Mouse (Mus musculus): ENCODE results near the gene Fem1a. TPM values are rescaled to one million over a fixed set of nuclear protein-coding genes. Genes with fewer than 3 reads are reported as not detected.
A peak's percentile ranks its signal among the peaks of the same experiment; 100 is the strongest.
"Not testable (repeated sequence)": the region's sequence is repeated elsewhere in the genome, so short reads cannot be mapped to it uniquely, and the experiment has no call there.

Gene Fem1a
- polyA plus RNA-seq, 1 experiment from 2014 or later = 18.3 TPM

- H3K36me3 ChIP-seq (ENCODE audit: control insufficient read depth, insufficient read depth, low read length); H3K9ac ChIP-seq (ENCODE audit: low read length); H3K4me2 ChIP-seq (ENCODE audit: low read depth); DNase-seq (ENCODE audit: low spot score); H3K4me3 ChIP-seq (ENCODE audit: low read depth, low read length); H3K4me1 ChIP-seq (ENCODE audit: control insufficient read depth, insufficient read depth, low read length); H3K27me3 ChIP-seq (ENCODE audit: control insufficient read depth, insufficient read depth, low read length); ATAC-seq (ENCODE audit: insufficient read depth, low FRiP score, low TSS enrichment); H3K9me3 ChIP-seq (ENCODE audit: control insufficient read depth, low read length); H3K27ac ChIP-seq (ENCODE audit: low read depth, low read length): not testable (repeated sequence)
- 69% methylated on average over 2 of the region's 2 CpGs for WGBS
These were observed 2.2 kb downstream of the Fem1a start for GRCm38 (mm10) chr17:56258812-56259211.

GRCm38 (mm10) chr17:56259301-56260037, 2.9 kb downstream of the Fem1a start:
- peaks cover 8% of the 10 kb centered on the region; the same call in 1 of the 2 replicates for H3K4me1 ChIP-seq (ENCODE audit: control insufficient read depth, insufficient read depth, low read length)
- H3K4me3 ChIP-seq (ENCODE audit: low read depth, low read length) = no peak overlapping the region
- ATAC-seq (ENCODE audit: insufficient read depth, low FRiP score, low TSS enrichment) = no peak
- no peak overlapping the region for H3K9ac ChIP-seq (ENCODE audit: low read length)
- H3K9me3 ChIP-seq (ENCODE audit: control insufficient read depth, low read length) = no peaks in the 10 kb centered on the region
- no peak overlapping the region for H3K4me2 ChIP-seq (ENCODE audit: low read depth)
- no peaks in the 10 kb centered on the region for H3K27me3 ChIP-seq (ENCODE audit: control insufficient read depth, insufficient read depth, low read length)
- WGBS = 95% methylated on average over 10 of the region's 10 CpGs
- DNase-seq (ENCODE audit: low spot score) = no peak
- no peak overlapping the region for H3K27ac ChIP-seq (ENCODE audit: low read depth, low read length)
- peaks cover 3% of the 10 kb centered on the region for H3K36me3 ChIP-seq (ENCODE audit: control insufficient read depth, insufficient read depth, low read length)

DNA sequence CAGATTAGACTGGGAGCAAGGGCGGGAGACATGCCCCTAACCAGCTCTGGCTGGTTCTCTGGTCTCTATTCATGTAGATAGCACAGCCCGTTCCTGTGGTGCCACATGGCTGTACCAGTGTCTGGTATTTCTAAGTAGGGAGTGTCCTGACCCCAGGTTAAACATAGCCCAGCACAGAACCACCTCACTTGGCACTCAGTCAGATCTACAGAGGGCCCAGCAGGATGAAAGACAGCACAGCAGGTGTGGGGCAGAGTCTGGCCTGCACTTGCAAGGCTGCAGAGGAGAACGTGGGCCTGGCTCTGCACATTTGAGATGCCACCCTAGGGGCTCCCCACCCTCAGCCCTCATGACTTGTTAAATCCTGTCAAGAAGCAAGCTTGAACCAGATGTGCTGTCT, 4.6 kb downstream of the Fem1a start:
- H3K36me3 ChIP-seq (ENCODE audit: control insufficient read depth, insufficient read depth, low read length) = peaks cover 3% of the 10 kb centered on the region
- H3K9ac ChIP-seq (ENCODE audit: low read length) = no peak overlapping the region

DNA sequence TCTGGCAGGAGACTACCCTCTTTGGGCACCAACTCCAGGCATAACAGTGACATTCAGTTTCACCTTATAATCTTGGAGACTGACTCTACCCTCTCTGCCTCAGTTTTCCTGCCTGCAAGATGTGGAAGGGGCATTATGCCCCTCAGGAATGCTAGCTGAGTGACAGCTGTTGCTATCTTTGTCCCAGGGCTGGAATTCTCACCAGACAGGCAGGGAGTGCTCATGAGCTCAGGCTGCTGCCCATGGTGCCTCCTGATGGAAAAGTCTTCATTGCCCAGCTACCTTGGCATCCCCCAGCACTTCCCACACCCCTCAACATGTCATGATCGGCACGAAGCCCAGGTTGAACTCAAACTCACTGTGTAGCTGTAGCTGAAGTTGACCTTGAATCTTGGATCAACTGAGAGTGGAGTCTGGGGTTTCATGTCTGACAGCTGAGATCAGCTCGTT, 6.1 kb downstream of the Fem1a start:
- DNase-seq (ENCODE audit: low spot score) = no peak
- Histone ChIP-seq H3K9ac (ENCODE audit: low read length) (no peak overlapping the region), H3K4me2 (ENCODE audit: low read depth) (no peak overlapping the region), H3K4me1 (ENCODE audit: control insufficient read depth, insufficient read depth, low read length) (peaks cover 5% of the 10 kb centered on the region; the same call in 1 of the 2 replicates), H3K27ac (ENCODE audit: low read depth, low read length) (no peak overlapping the region), H3K9me3 (ENCODE audit: control insufficient read depth, low read length) (no peaks in the 10 kb centered on the region), H3K36me3 (ENCODE audit: control insufficient read depth, insufficient read depth, low read length) (peaks cover 3% of the 10 kb centered on the region), H3K4me3 (ENCODE audit: low read depth, low read length) (no peak overlapping the region), H3K27me3 (ENCODE audit: control insufficient read depth, insufficient read depth, low read length) (no peaks in the 10 kb centered on the region)
- WGBS = 87% methylated on average over 3 of the region's 3 CpGs
- ATAC-seq (ENCODE audit: insufficient read depth, low FRiP score, low TSS enrichment) = no peak

More for the DNA sequence above, 4.6 kb downstream of the Fem1a start:
- DNase-seq (ENCODE audit: low spot score) = no peak
- WGBS = 87% methylated on average over 3 of the region's 3 CpGs
- H3K9me3 ChIP-seq (ENCODE audit: control insufficient read depth, low read length) = no peaks in the 10 kb centered on the region
- ATAC-seq (ENCODE audit: insufficient read depth, low FRiP score, low TSS enrichment) = no peak
- H3K4me3 ChIP-seq (ENCODE audit: low read depth, low read length) = no peak overlapping the region
- H3K27ac ChIP-seq (ENCODE audit: low read depth, low read length) = no peak overlapping the region
- H3K4me2 ChIP-seq (ENCODE audit: low read depth) = no peak overlapping the region
- H3K4me1 ChIP-seq (ENCODE audit: control insufficient read depth, insufficient read depth, low read length) = peaks cover 8% of the 10 kb centered on the region; the same call in 1 of the 2 replicates
- H3K27me3 ChIP-seq (ENCODE audit: control insufficient read depth, insufficient read depth, low read length) = no peaks in the 10 kb centered on the region

DNA sequence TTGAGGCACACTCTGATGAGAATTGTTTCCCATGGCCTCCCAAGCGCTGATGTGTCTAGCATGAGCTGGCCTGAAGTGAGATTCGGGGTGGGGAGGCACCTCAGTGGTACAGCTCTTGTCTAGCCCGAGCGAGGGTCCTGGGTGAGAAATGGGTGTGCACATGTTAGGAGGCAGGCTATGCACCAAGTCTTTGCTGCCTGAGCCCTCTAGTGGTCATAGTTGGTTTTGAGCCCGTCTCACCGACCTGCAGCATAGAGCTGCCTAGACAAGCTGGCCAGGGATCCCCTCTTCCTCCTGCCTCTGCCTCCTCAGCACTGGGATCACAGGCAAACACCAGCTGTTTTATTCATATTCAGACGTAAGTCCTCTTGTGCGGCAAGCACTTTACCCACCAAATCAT, 7.4 kb downstream of the Fem1a start:
- Histone ChIP-seq H3K9me3 (ENCODE audit: control insufficient read depth, low read length) (no peaks in the 10 kb centered on the region), H3K4me3 (ENCODE audit: low read depth, low read length) (no peak overlapping the region), H3K4me2 (ENCODE audit: low read depth) (no peak overlapping the region), H3K4me1 (ENCODE audit: control insufficient read depth, insufficient read depth, low read length) (peaks cover 5% of the 10 kb centered on the region; the same call in 1 of the 2 replicates), H3K27me3 (ENCODE audit: control insufficient read depth, insufficient read depth, low read length) (no peaks in the 10 kb centered on the region), H3K27ac (ENCODE audit: low read depth, low read length) (no peak overlapping the region), H3K36me3 (ENCODE audit: control insufficient read depth, insufficient read depth, low read length) (peaks cover 3% of the 10 kb centered on the region), H3K9ac (ENCODE audit: low read length) (no peak overlapping the region)
- WGBS = 25% methylated on average over 8 of the region's 8 CpGs
- DNase-seq (ENCODE audit: low spot score) (peak; percentile 77), ATAC-seq (ENCODE audit: insufficient read depth, low FRiP score, low TSS enrichment) (peak; percentile 73; the same call in 1 of the 2 replicates)

DNA sequence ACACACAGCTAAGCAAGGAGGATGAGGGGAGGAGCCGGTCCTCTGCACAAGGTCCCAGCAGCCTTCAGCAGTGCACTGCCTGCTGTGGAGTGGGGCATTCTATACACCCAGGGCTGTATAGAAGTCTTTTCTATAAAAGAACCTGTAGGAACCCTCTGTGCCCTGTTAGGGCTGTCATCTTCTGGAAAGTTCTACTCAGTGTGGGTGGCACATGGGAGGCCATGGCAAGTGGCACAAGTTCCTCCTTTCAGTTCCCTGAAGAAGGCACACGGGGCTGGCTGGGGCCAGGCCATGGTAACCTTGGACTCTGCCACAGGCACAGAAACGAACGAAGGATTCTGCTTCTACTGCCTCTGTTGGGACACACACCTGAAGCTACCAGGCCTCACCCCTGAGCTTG, 8.4 kb downstream of the Fem1a start:
- no peaks in the 10 kb centered on the region for H3K27me3 ChIP-seq (ENCODE audit: control insufficient read depth, insufficient read depth, low read length)
- H3K9ac ChIP-seq (ENCODE audit: low read length) = no peak overlapping the region
- no peak for DNase-seq (ENCODE audit: low spot score)
- H3K4me3 ChIP-seq (ENCODE audit: low read depth, low read length) = no peak overlapping the region
- peaks cover 4% of the 10 kb centered on the region; the same call in 1 of the 2 replicates for H3K4me1 ChIP-seq (ENCODE audit: control insufficient read depth, insufficient read depth, low read length)
- peaks cover 3% of the 10 kb centered on the region; the same call in 1 of the 2 replicates for H3K36me3 ChIP-seq (ENCODE audit: control insufficient read depth, insufficient read depth, low read length)
- no peak overlapping the region for H3K27ac ChIP-seq (ENCODE audit: low read depth, low read length)
- H3K4me2 ChIP-seq (ENCODE audit: low read depth) = no peak overlapping the region
- no peak for ATAC-seq (ENCODE audit: insufficient read depth, low FRiP score, low TSS enrichment)
- 94% methylated on average over 4 of the region's 4 CpGs for WGBS
- H3K9me3 ChIP-seq (ENCODE audit: control insufficient read depth, low read length) = no peaks in the 10 kb centered on the region

- Histone ChIP-seq H3K4me2 (ENCODE audit: low read depth) (no peak overlapping the region), H3K27ac (ENCODE audit: low read depth, low read length) (no peak overlapping the region), H3K27me3 (ENCODE audit: control insufficient read depth, insufficient read depth, low read length) (no peaks in the 10 kb centered on the region), H3K4me3 (ENCODE audit: low read depth, low read length) (no peak overlapping the region), H3K9me3 (ENCODE audit: control insufficient read depth, low read length) (no peaks in the 10 kb centered on the region), H3K4me1 (ENCODE audit: control insufficient read depth, insufficient read depth, low read length) (no peaks in the 10 kb centered on the region), H3K36me3 (ENCODE audit: control insufficient read depth, insufficient read depth, low read length) (peaks cover 3% of the 10 kb centered on the region; the same call in 1 of the 2 replicates), H3K9ac (ENCODE audit: low read length) (no peak overlapping the region)
- ATAC-seq (ENCODE audit: insufficient read depth, low FRiP score, low TSS enrichment) = no peak
- no peak for DNase-seq (ENCODE audit: low spot score)
- WGBS = 87% methylated on average over 3 of the region's 3 CpGs
These were observed 9.3 kb downstream of the Fem1a start for GRCm38 (mm10) chr17:56265869-56266268.

- DNase-seq (ENCODE audit: low spot score) = no peak
- no peak overlapping the region for H3K9ac ChIP-seq (ENCODE audit: low read length)
- 66% methylated on average over 3 of the region's 3 CpGs for WGBS
- H3K4me3 ChIP-seq (ENCODE audit: low read depth, low read length) = no peak overlapping the region
- no peaks in the 10 kb centered on the region for H3K9me3 ChIP-seq (ENCODE audit: control insufficient read depth, low read length)
- peaks cover 3% of the 10 kb centered on the region; the same call in 1 of the 2 replicates for H3K36me3 ChIP-seq (ENCODE audit: control insufficient read depth, insufficient read depth, low read length)
- H3K4me1 ChIP-seq (ENCODE audit: control insufficient read depth, insufficient read depth, low read length) = no peaks in the 10 kb centered on the region
- no peak overlapping the region for H3K27ac ChIP-seq (ENCODE audit: low read depth, low read length)
- no peak overlapping the region for H3K4me2 ChIP-seq (ENCODE audit: low read depth)
- H3K27me3 ChIP-seq (ENCODE audit: control insufficient read depth, insufficient read depth, low read length) = no peaks in the 10 kb centered on the region
- no peak for ATAC-seq (ENCODE audit: insufficient read depth, low FRiP score, low TSS enrichment)
These were observed 9.7 kb downstream of the Fem1a start for GRCm38 (mm10) chr17:56266271-56266670.

DNA sequence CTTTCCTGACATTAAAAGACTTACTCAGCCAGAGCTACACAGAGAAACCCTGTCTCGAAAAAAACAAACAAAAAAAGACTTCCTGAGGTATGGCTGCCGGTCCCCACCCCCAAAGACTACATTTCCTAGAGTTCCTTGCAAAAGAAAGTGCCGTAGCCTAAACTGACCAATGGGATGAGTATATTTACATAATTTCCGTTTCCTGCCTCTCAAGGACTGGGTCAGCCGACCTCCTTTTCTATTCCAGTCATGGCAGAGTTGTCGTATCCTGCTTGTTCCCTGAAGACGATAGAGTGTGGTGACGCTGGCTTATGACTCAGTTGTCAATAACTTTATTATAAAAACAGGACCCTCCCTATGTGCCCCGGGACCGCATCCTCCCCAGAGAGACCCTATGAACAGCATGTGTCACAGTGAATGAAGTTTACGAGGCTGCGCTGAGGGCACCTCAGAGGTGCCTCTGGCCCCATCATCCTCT, 12.6 kb downstream of the Fem1a start:
- Histone ChIP-seq H3K9ac (ENCODE audit: low read length) (peak overlapping the region; percentile 54), H3K4me2 (ENCODE audit: low read depth) (peak overlapping the region; percentile 62), H3K27me3 (ENCODE audit: control insufficient read depth, insufficient read depth, low read length) (no peaks in the 10 kb centered on the region), H3K4me1 (ENCODE audit: control insufficient read depth, insufficient read depth, low read length) (no peaks in the 10 kb centered on the region), H3K27ac (ENCODE audit: low read depth, low read length) (peak overlapping the region; percentile 14; the same call in 1 of the 2 replicates), H3K9me3 (ENCODE audit: control insufficient read depth, low read length) (no peaks in the 10 kb centered on the region), H3K4me3 (ENCODE audit: low read depth, low read length) (peak overlapping the region; percentile 27), H3K36me3 (ENCODE audit: control insufficient read depth, insufficient read depth, low read length) (no peaks in the 10 kb centered on the region)
- peak; percentile 83 for ATAC-seq (ENCODE audit: insufficient read depth, low FRiP score, low TSS enrichment)
- 21% methylated on average over 12 of the region's 12 CpGs for WGBS
- DNase-seq (ENCODE audit: low spot score) = peak; percentile 60

Measured in neural tube, embryonic 11.5 days (tissue).